Mouse (Mus musculus) adrenal gland, postnatal 14 days (tissue): Measurements from ENCODE around the gene Zcchc3. TPM values are rescaled to one million over a fixed set of nuclear protein-coding genes. Genes with fewer than 3 reads are reported as not detected.

Source experiments
- DNase-seq: peaks from one replicate; pipeline ENCODE4 v3.0.0; 2021; ENCODE audit warnings: mixed read lengths
- total RNA-seq: library from RNA; stranded (reverse); gene quantifications from 2 replicates; pipeline ENCODE4 v1.2.3, GENCODE M21; 2021

Gene Zcchc3
- total RNA-seq, 1 experiment from 2014 or later, result 8.3 TPM

- DNase-seq, result peak; percentile 95
Observed at GRCm38 (mm10) chr2:152363245-152364147, 51.3 kb downstream of the Zcchc3 start.

Other genes starting within 250 kb of the Zcchc3 start
- 103 and 105 TPM in 2 replicates for gene Csnk2a1, start 188.2 kb downstream of the Zcchc3 start, total RNA-seq
- 145 and 149 TPM in 2 replicates for gene Tbc1d20, start 121.2 kb downstream of the Zcchc3 start, total RNA-seq
- gene Rbck1, start 82.4 kb downstream of the Zcchc3 start, total RNA-seq, result 104 and 107 TPM in 2 replicates
- gene Trib3, start 71.0 kb downstream of the Zcchc3 start, total RNA-seq, result 4.5 and 6.0 TPM in 2 replicates
- gene Nrsn2, start 38.4 kb downstream of the Zcchc3 start, total RNA-seq, result 2.8 and 3.0 TPM in 2 replicates
- 14.7 and 16.0 TPM in 2 replicates for gene Sox12, start 17.0 kb downstream of the Zcchc3 start, total RNA-seq
- 0.37 and 0.38 TPM in 2 replicates for gene 6820408C15Rik, start 560 bp upstream of the Zcchc3 start, total RNA-seq
- not detected in 2 replicates for gene Defb23, start 49.6 kb upstream of the Zcchc3 start, total RNA-seq
- gene Defb20, start 62.0 kb upstream of the Zcchc3 start, total RNA-seq, result not detected in 2 replicates
- not detected in 2 replicates for gene Defb22, start 75.1 kb upstream of the Zcchc3 start, total RNA-seq
- gene Defb26, start 96.7 kb upstream of the Zcchc3 start, total RNA-seq, result not detected in 2 replicates
- gene Defb28, start 103.2 kb upstream of the Zcchc3 start, total RNA-seq, result not detected in 2 replicates
- gene Defb29, start 125.1 kb upstream of the Zcchc3 start, total RNA-seq, result not detected in 2 replicates
- gene Gm17416, start 154.3 kb upstream of the Zcchc3 start, total RNA-seq, result not detected in 2 replicates
- not detected in 2 replicates for gene Defb21, start 157.7 kb upstream of the Zcchc3 start, total RNA-seq
- gene Defb19, start 165.3 kb upstream of the Zcchc3 start, total RNA-seq, result 2.0 and 2.5 TPM in 2 replicates
- not detected in 2 replicates for gene Defb45, start 184.4 kb upstream of the Zcchc3 start, total RNA-seq
- gene Defb36, start 189.3 kb upstream of the Zcchc3 start, total RNA-seq, result not detected in 2 replicates
- 1.6 TPM in 1 of 2 replicates, not detected in the other for gene Defb25, start 208.0 kb upstream of the Zcchc3 start, total RNA-seq
- 8.3 and 9.8 TPM in 2 replicates for gene Rem1, start 211.9 kb upstream of the Zcchc3 start, total RNA-seq